Mouse (Mus musculus): Measurements from ENCODE around the gene Adat2. TPM values are rescaled to one million over a fixed set of nuclear protein-coding genes. Genes with fewer than 3 reads are reported as not detected.

Gene Adat2
- polyA plus RNA-seq, 1 experiment from 2014 or later: 2.4 TPM

GRCm38 (mm10) chr10:13597491-13597890 lies 44.8 kb downstream of the Adat2 start:
- no peak for ATAC-seq (ENCODE audit: low FRiP score)

GRCm38 (mm10) chr10:13600926-13601325 lies 48.2 kb downstream of the Adat2 start:
- Histone ChIP-seq H3K9ac (replicated peaks) (no peak overlapping the region), H3K4me1 (no peaks in the 10 kb centered on the region), H3K4me2 (no peak overlapping the region), H3K9me3 (replicated peaks) (no peaks in the 10 kb centered on the region), H3K4me3 (replicated peaks) (no peak overlapping the region), H3K36me3 (no peaks in the 10 kb centered on the region), H3K27ac (replicated peaks) (no peak overlapping the region), H3K27me3 (replicated peaks) (no peaks in the 10 kb centered on the region)
- no peak for ATAC-seq (ENCODE audit: low FRiP score)
- WGBS: 68% methylated on average over 2 of the region's 2 CpGs

More at GRCm38 (mm10) chr10:13597491-13597890, 44.8 kb downstream of the Adat2 start:
- H3K36me3 ChIP-seq: no peaks in the 10 kb centered on the region
- H3K4me3 ChIP-seq (replicated peaks): no peak overlapping the region
- H3K27me3 ChIP-seq (replicated peaks): no peaks in the 10 kb centered on the region
- no peaks in the 10 kb centered on the region for H3K4me1 ChIP-seq
- no peaks in the 10 kb centered on the region for H3K9me3 ChIP-seq (replicated peaks)
- H3K9ac ChIP-seq (replicated peaks): no peak overlapping the region
- 61% methylated on average over 8 of the region's 8 CpGs for WGBS
- no peak overlapping the region for H3K27ac ChIP-seq (replicated peaks)
- H3K4me2 ChIP-seq: no peak overlapping the region

Other genes starting within 250 kb of the Adat2 start
- 8.1 and 12.1 TPM in 2 replicates for gene Phactr2, start 78.5 kb upstream of the Adat2 start, polyA plus RNA-seq (2015; fragmentation: Nextera tagmentation; extraction: Ambion mirVana)
- 49.3 and 55.8 TPM in 2 replicates for gene Fuca2, start 53.4 kb upstream of the Adat2 start, polyA plus RNA-seq (2015; fragmentation: Nextera tagmentation; extraction: Ambion mirVana)
- 25.7 and 25.8 TPM in 2 replicates for gene Pex3, start 248 bp downstream of the Adat2 start, polyA plus RNA-seq (2015; fragmentation: Nextera tagmentation; extraction: Ambion mirVana)